Mouse (Mus musculus) kidney, adult 2 months (tissue): Measurements from ENCODE around the gene Cpt2. TPM values are rescaled to one million over a fixed set of nuclear protein-coding genes. Genes with fewer than 3 reads are reported as not detected.
A peak's percentile ranks its signal among the peaks of the same experiment; 100 is the strongest.

Source experiments
- DNase-seq: peaks from one replicate; pipeline ENCODE4 v3.0.0; 2021
- H3K27ac ChIP-seq: fragments of 200-500 bp; 2 replicates; pipeline ENCODE4 v1.5.1; 2012; ENCODE audit warnings: low read depth, low read length, control low read depth, inconsistent platforms; ENCODE audit not compliant: insufficient read depth
- H3K27me3 ChIP-seq: fragments of 200-500 bp; replicated peaks from 2 replicates; pipeline ENCODE4 v1.6.1; 2012; ENCODE audit warnings: mild to moderate bottlenecking, moderate library complexity, low read length, inconsistent platforms; ENCODE audit not compliant: control insufficient read depth, insufficient read depth
- H3K36me3 ChIP-seq: fragments of 200-500 bp; 2 replicates; pipeline ENCODE4 v1.6.1; 2012; ENCODE audit warnings: mild to moderate bottlenecking, moderate library complexity, low read length, inconsistent platforms; ENCODE audit not compliant: control insufficient read depth, insufficient read depth
- H3K4me1 ChIP-seq: fragments of 200-500 bp; 2 replicates; pipeline ENCODE4 v1.6.1; 2011; ENCODE audit warnings: low read length; ENCODE audit not compliant: control insufficient read depth, insufficient read depth
- H3K4me3 ChIP-seq: fragments of 200-500 bp; 2 replicates; pipeline ENCODE4 v1.5.1; 2011; ENCODE audit warnings: mild to moderate bottlenecking, low read depth, low read length, control low read depth; ENCODE audit not compliant: insufficient read depth
- CTCF ChIP-seq: fragments of 200-500 bp; conservative IDR thresholded peaks from 2 replicates; pipeline ENCODE4 v1.5.1; 2011; ENCODE audit warnings: low read depth, mild to moderate bottlenecking, control low read depth, low read length, moderate library complexity, mixed read lengths; ENCODE audit not compliant: insufficient read depth, insufficient read length
- POLR2A ChIP-seq: fragments of 200-500 bp; IDR thresholded peaks from one replicate; pipeline ENCODE4 v1.6.1; 2011; ENCODE audit warnings: low read depth, low read length, control low read depth
- WGBS: fragments of 180-500 bp; shearing (Covaris S2); methylation state at CpG from one replicate; pipeline ENCODE4 v1.1.7; 2018; 5-methylcytosine and 5-hydroxymethylcytosine counted together
- polyA plus RNA-seq: library from polyadenylated mRNA; depleted of rRNA; stranded (reverse); fragments of >200 nt; gene quantifications from 2 replicates; pipeline ENCODE4 v1.2.3, GENCODE M21; 2012

Gene Cpt2
- polyA plus RNA-seq, 1 experiment = 169 TPM

DNA sequence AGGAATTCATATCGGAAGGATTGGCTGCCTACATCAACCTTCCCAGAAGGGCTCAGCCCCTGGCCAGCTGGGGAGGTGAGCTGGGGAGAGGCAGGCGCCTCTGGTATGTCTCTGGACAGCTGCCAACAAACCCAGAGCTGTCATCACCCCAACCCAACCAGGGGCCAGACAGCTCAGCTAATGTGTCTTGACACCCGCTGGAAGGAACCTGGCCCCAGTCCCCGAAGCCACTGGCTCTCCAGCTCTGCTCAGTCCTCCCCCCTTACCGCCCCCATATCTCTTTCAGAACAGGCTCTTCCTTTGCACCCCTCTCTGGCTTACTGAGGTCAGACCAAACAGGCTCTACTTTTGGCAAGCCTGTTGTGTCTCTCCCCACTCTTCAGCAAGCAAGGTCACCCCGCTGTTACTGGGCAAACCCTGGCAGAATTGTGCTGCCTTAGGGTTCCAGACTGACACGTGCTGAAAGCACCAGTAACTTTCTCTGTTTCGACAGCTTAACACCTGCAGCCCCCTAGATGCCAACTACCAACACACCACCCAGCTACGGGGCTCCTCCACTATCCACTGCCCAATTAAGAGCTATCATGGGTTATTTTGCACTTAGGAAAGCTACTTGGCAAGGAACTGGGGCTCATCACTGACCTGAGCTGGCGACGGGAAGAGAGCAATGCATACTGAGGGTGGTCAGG lies 38.8 kb upstream of the Cpt2 start:
- Histone ChIP-seq H3K4me3 (no peak overlapping the region), H3K36me3 (no peaks in the 10 kb centered on the region), H3K4me1 (peaks cover 3% of the 10 kb centered on the region; the same call in 1 of the 2 replicates), H3K27me3 (no peaks in the 10 kb centered on the region), H3K27ac (no peak overlapping the region)
- TF ChIP-seq CTCF (no peak), POLR2A (no peak)
- DNase-seq = peak; percentile 34
- 52% methylated on average over 11 of the region's 11 CpGs for WGBS

DNA sequence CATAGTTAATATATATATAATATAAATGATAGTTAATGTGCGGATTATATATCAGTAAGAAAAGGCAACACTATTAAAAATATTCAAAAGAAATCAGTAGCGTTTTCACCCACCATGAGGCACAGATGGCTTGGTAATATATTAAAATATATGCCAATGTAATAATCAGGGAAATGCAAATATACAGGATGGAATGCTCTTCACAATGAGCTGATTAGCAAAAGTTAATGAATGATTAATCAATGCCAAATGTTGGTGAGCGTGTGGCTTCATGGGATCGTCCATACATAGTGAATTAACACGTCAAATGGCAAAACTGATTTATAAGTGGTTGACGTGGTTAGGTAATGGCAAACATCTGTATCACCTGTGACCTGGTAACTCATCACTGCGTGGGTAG lies 35.1 kb upstream of the Cpt2 start:
- H3K4me1 ChIP-seq = peaks cover 3% of the 10 kb centered on the region; the same call in 1 of the 2 replicates
- H3K27ac ChIP-seq = no peak overlapping the region
- no peaks in the 10 kb centered on the region for H3K36me3 ChIP-seq
- 84% methylated on average over 7 of the region's 7 CpGs for WGBS
- H3K27me3 ChIP-seq = no peaks in the 10 kb centered on the region
- no peak overlapping the region for H3K4me3 ChIP-seq
- no peak for TF ChIP-seq POLR2A
- TF ChIP-seq CTCF = no peak
- no peak for DNase-seq

DNA sequence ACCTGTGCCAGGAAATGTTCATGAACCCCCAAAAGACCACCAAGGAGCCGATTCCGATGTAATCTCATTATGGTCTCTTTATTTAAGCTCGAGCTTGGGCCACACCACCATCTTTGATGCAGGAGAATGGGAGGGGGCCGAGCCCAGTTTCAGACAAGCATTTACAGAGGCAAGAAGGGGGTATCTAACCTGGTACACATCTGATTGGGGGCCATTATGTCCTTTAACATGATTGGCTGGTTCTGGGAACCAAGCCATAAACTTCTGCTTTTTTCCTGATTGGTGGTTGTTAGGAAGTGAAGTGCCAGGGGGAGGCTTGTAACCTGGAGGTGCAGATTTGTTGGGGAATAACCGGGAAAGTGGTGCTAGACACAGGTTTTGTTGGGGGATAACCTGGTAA lies 32.3 kb upstream of the Cpt2 start:
- Histone ChIP-seq H3K27me3 (no peaks in the 10 kb centered on the region), H3K36me3 (no peaks in the 10 kb centered on the region), H3K4me3 (no peak overlapping the region), H3K27ac (no peak overlapping the region), H3K4me1 (no peaks in the 10 kb centered on the region)
- no peak for TF ChIP-seq POLR2A
- no peak for TF ChIP-seq CTCF
- WGBS = 73% methylated on average over 5 of the region's 5 CpGs
- DNase-seq = no peak

DNA sequence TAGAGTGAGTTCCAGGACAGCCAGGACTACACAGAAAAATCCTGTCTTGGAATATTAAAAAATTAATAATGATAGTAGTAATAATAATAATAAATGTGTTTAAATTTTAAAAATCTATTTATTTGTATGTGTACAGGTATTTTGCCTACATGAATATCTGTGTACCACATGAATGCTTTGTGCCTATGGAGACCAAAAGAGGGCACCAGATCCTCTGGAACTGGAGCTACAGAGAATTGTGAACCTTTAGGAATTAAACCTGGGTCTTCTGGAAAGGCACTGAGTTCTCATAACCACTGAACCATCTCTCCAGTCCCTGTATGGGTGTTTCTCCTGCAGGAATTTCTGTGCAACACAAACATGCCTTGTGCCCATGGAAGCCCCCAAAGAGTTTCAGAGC lies 29.4 kb upstream of the Cpt2 start:
- no peak overlapping the region for H3K4me3 ChIP-seq
- no peaks in the 10 kb centered on the region for H3K4me1 ChIP-seq
- H3K27ac ChIP-seq = no peak overlapping the region
- no peaks in the 10 kb centered on the region for H3K27me3 ChIP-seq
- H3K36me3 ChIP-seq = no peaks in the 10 kb centered on the region
- DNase-seq = peak; percentile 45
- TF ChIP-seq CTCF = no peak
- no peak for TF ChIP-seq POLR2A

DNA sequence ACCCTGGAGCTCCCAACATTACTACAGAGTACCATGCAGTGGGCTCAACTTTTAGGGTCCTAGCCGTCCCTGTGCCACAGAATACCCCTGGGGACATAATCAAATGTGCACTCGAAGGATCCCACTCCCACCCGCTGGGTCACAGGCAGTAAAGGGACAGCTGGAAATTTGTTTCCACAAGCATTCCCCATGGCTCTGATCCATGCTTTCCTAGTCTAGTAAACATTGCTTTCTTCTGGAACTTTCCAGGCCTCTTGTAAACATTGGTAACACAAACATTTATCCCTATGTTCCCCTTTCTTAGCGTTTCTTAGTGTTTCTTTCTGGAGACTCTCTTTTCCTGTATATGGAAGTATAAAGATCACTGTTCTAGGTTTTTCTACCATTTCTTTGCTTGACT lies 26.5 kb upstream of the Cpt2 start:
- Histone ChIP-seq H3K36me3 (no peaks in the 10 kb centered on the region), H3K4me3 (no peak overlapping the region), H3K4me1 (no peaks in the 10 kb centered on the region), H3K27me3 (no peaks in the 10 kb centered on the region), H3K27ac (no peak overlapping the region)
- 80% methylated on average over 4 of the region's 4 CpGs for WGBS
- DNase-seq = no peak
- no peak for TF ChIP-seq CTCF
- TF ChIP-seq POLR2A = no peak

DNA sequence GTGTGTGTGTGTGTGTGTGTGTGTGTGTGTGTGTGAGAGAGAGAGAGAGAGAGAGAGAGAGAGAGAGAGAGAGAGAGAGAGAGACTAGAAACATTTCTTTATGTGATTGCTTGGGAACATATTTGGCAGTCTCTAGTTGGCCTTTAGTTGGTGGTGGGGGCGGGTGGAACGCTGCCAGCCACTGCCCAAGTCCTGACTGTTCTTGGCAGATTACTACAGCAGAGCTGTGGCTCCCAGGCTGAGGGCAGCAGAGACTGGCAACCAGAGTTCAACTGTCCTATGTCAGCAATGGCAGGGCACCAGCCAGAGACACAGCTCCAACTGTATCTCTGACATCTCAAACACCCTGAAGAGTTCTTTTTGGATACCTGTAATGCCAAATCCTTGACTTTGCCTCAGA lies 20.7 kb upstream of the Cpt2 start:
- TF ChIP-seq POLR2A = no peak
- TF ChIP-seq CTCF = no peak
- Histone ChIP-seq H3K27me3 (no peaks in the 10 kb centered on the region), H3K36me3 (no peaks in the 10 kb centered on the region), H3K27ac (no peak overlapping the region), H3K4me3 (no peak overlapping the region), H3K4me1 (no peaks in the 10 kb centered on the region)
- 59% methylated on average over 2 of the region's 2 CpGs for WGBS
- peak; percentile 22 for DNase-seq

DNA sequence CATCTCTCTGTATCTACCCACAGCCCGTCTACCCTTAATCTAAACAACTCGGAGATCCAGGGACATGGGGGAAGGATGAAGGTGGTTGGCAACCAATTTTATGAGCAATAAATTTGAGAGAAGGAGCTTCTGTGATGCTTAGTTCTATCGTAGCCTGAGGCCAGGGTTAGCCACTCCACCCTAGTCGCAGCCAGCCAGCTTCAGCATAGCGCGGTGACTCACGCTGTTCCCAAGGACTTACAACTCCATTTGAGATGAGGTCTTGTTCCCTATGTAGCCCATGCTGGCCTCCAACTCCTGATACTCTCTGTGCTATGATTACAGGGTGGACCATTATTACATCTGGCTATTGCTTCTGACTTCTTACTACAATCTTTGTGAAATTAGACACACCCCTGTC lies 19.3 kb upstream of the Cpt2 start:
- TF ChIP-seq POLR2A (no peak), CTCF (no peak)
- no peak overlapping the region for H3K4me3 ChIP-seq
- H3K36me3 ChIP-seq = no peaks in the 10 kb centered on the region
- H3K27me3 ChIP-seq = no peaks in the 10 kb centered on the region
- no peak for DNase-seq
- no peaks in the 10 kb centered on the region for H3K4me1 ChIP-seq
- H3K27ac ChIP-seq = no peak overlapping the region
- 90% methylated on average over 7 of the region's 7 CpGs for WGBS

DNA sequence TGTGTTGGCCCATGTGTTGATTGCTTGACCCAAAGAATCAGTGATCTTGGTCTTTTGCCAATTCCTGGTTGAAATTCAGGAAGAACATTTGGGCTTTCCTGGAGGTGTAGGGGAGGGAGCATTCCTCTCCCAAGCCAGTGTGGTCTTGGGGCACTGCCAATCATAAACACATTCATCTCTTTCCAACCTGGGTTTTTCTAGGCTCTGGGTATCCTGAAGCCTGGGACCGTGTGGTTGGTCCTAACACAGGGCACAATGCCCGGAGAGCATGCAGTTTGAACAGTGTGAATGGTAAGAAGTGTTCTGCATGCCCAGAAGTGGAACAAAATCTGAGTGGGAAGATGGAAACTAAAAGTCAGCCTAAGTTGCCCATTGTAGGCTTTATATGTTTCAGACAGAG lies 14.7 kb upstream of the Cpt2 start:
- no peak for TF ChIP-seq POLR2A
- TF ChIP-seq CTCF = no peak
- Histone ChIP-seq H3K4me1 (no peaks in the 10 kb centered on the region), H3K27me3 (no peaks in the 10 kb centered on the region), H3K36me3 (no peaks in the 10 kb centered on the region), H3K27ac (no peak overlapping the region), H3K4me3 (no peak overlapping the region)
- WGBS = 66% methylated on average over 2 of the region's 2 CpGs
- DNase-seq = peak; percentile 12
